Mouse (Mus musculus) macrophage (primary cell): ENCODE data around the gene Slc25a29. TPM values are rescaled to one million over a fixed set of nuclear protein-coding genes. Genes with fewer than 3 reads are reported as not detected.

Experiments used
- H3K27ac ChIP-seq: fragments of 350-480 bp; formaldehyde crosslinking; 2 replicates; pipeline ENCODE4 v1.9.0; 2021
- H3K36me3 ChIP-seq: fragments of 350-480 bp; formaldehyde crosslinking; 2 replicates; pipeline ENCODE4 v1.9.0; 2021; ENCODE audit errors: inconsistent target
- H3K4me3 ChIP-seq: fragments of 350-480 bp; formaldehyde crosslinking; 2 replicates; pipeline ENCODE4 v1.9.0; 2021; ENCODE audit errors: inconsistent target
- H3K79me2 ChIP-seq: fragments of 350-480 bp; formaldehyde crosslinking; 2 replicates; pipeline ENCODE4 v1.9.0; 2021; ENCODE audit errors: inconsistent target
- WGBS: methylation state at CpG from one replicate; pipeline ENCODE4 v1.1.7; 2026; ENCODE audit warnings: inconsistent platforms; ENCODE audit not compliant: missing documents; 5-methylcytosine and 5-hydroxymethylcytosine counted together
- polyA plus RNA-seq: library from polyadenylated mRNA; stranded (reverse); fragments of 250-400 nt; gene quantifications from 3 replicates; pipeline ENCODE4 v1.2.4, GENCODE M21; 2018; ENCODE audit warnings: inconsistent platforms
- total RNA-seq, 78 experiments: library from RNA; depleted of rRNA; stranded (reverse); fragments of 250-400 nt; gene quantifications; 1 replicate in 9 of 78; 2 replicates in 24 of 78; 3 replicates in 43 of 78; 4 replicates in 2 of 78; pipeline ENCODE4 v1.2.4; 2018; ENCODE audit warnings: inconsistent platforms in 56 of 78

Gene Slc25a29
- 1 to 10 TPM in 2 of 26 experiments, under 1 TPM in 2, not detected in 22; 0.54 to 2.2 (median 0.83) TPM for total RNA-seq (2018; cell fraction: chromatin; rRNA removed)
- total RNA-seq (2018; cell fraction: cytosol; rRNA removed) = under 1 TPM in 24 of 26 experiments, not detected in 2; 0.07 to 0.43 (median 0.22) TPM
- total RNA-seq (2018; cell fraction: nucleus; rRNA removed) = under 1 TPM in 3 of 26 experiments, not detected in 23; 0.25 to 0.98 (median 0.71) TPM
- 0.07 to 0.37 TPM (median 0.18 TPM) in 3 replicates for polyA plus RNA-seq

- Histone ChIP-seq H3K27ac (no peak within 1 kb of the TSS), H3K4me3 (peak within 1 kb of the TSS; percentile 27; the same call in 1 of the 2 replicates), H3K36me3 (no peaks in the 10 kb centered on the region), H3K79me2 (no peaks in the 10 kb centered on the region)
- WGBS = 1% methylated on average over 53 of the region's 53 CpGs
These were observed at the start of gene Slc25a29, which contains the start of gene Slc25a47 for GRCm38 (mm10) chr12:108835840-108836409. Gene Slc25a29, minus strand, starts transcription at chr12:108835883. Gene Slc25a47, plus strand, starts transcription at chr12:108836046.

GRCm38 (mm10) chr12:108882776-108883175, 47.1 kb upstream of the Slc25a29 start:
- H3K4me3 ChIP-seq = no peak overlapping the region
- WGBS = 92% methylated on average over 8 of the region's 8 CpGs
- H3K36me3 ChIP-seq = peaks cover 94% of the 10 kb centered on the region
- no peaks in the 10 kb centered on the region; the same call in 1 of the 2 replicates for H3K79me2 ChIP-seq
- no peak overlapping the region for H3K27ac ChIP-seq

- Histone ChIP-seq H3K4me3 (no peak overlapping the region), H3K36me3 (peaks cover 85% of the 10 kb centered on the region), H3K27ac (no peak overlapping the region), H3K79me2 (no peaks in the 10 kb centered on the region; the same call in 1 of the 2 replicates)
- 94% methylated on average over 3 of the region's 3 CpGs for WGBS
These were observed 45.5 kb upstream of the Slc25a29 start for GRCm38 (mm10) chr12:108881192-108881591.

- no peak overlapping the region for H3K4me3 ChIP-seq
- H3K36me3 ChIP-seq = peaks cover 85% of the 10 kb centered on the region
- 87% methylated on average over 5 of the region's 5 CpGs for WGBS
- H3K79me2 ChIP-seq = no peaks in the 10 kb centered on the region; the same call in 1 of the 2 replicates
- no peak overlapping the region for H3K27ac ChIP-seq
These were observed 44.9 kb upstream of the Slc25a29 start for GRCm38 (mm10) chr12:108880606-108881005.

DNA sequence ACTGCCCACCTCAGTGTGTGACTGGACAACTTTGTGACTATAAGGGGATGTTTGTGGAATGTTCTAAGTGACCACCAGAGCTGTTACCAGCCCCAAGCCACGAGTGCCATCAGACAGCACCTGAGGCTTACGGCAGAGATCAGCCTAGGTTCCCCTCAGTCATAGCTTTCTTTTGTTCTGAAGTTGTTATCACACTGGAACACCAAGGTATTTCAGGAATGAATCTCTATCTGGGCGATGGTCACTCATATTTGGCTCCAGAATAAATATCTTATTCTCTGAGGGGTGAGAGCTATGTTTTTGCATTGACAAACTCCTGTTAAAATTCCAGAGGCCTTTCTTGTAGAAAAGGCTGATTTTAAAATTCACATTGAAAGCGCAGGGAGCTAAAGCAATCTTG, 43.5 kb upstream of the Slc25a29 start:
- WGBS = 99% methylated on average over 4 of the region's 4 CpGs
- Histone ChIP-seq H3K36me3 (peaks cover 87% of the 10 kb centered on the region), H3K27ac (no peak overlapping the region), H3K79me2 (no peaks in the 10 kb centered on the region; the same call in 1 of the 2 replicates), H3K4me3 (no peak overlapping the region)

GRCm38 (mm10) chr12:108873122-108873521, 37.4 kb upstream of the Slc25a29 start:
- H3K79me2 ChIP-seq = no peaks in the 10 kb centered on the region
- H3K36me3 ChIP-seq = peaks cover 80% of the 10 kb centered on the region
- H3K27ac ChIP-seq = no peak overlapping the region
- no peak overlapping the region for H3K4me3 ChIP-seq
- 90% methylated on average over 5 of the region's 5 CpGs for WGBS

GRCm38 (mm10) chr12:108869575-108869974, 33.9 kb upstream of the Slc25a29 start:
- Histone ChIP-seq H3K4me3 (no peak overlapping the region), H3K27ac (no peak overlapping the region), H3K79me2 (no peaks in the 10 kb centered on the region), H3K36me3 (peaks cover 90% of the 10 kb centered on the region)
- 89% methylated on average over 2 of the region's 2 CpGs for WGBS

DNA sequence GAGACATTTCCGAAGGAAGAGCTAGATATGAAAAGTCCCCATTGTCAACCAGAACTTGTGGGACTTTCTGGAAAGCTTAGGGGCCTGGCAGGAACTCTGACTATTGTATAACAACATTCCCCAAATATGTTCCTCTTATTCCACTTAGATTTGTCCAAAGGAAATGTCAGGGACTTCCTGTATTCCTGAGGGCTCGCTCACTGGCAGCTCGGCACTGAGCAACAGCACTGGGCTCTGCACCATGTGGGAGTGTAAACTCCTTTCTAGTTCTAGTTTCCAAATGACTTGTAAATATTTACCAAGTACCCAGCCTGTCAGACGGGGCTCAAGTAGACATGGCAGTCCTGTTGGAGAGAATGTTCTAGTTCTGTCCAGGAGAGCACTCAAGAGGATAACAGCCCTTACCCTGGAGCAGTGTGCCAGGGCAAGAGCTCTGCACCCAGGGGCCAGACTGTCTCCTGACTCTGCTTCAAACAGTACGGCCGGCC, 29.4 kb upstream of the Slc25a29 start:
- 93% methylated on average over 6 of the region's 6 CpGs for WGBS
- H3K4me3 ChIP-seq = no peak overlapping the region
- no peak overlapping the region for H3K27ac ChIP-seq
- no peaks in the 10 kb centered on the region for H3K79me2 ChIP-seq
- H3K36me3 ChIP-seq = peaks cover 96% of the 10 kb centered on the region

- 89% methylated on average over 5 of the region's 5 CpGs for WGBS
- H3K4me3 ChIP-seq = no peak overlapping the region
- peaks cover 37% of the 10 kb centered on the region for H3K36me3 ChIP-seq
- H3K27ac ChIP-seq = no peak overlapping the region
- no peaks in the 10 kb centered on the region for H3K79me2 ChIP-seq
These were observed 22.8 kb upstream of the Slc25a29 start for GRCm38 (mm10) chr12:108858486-108858885.

DNA sequence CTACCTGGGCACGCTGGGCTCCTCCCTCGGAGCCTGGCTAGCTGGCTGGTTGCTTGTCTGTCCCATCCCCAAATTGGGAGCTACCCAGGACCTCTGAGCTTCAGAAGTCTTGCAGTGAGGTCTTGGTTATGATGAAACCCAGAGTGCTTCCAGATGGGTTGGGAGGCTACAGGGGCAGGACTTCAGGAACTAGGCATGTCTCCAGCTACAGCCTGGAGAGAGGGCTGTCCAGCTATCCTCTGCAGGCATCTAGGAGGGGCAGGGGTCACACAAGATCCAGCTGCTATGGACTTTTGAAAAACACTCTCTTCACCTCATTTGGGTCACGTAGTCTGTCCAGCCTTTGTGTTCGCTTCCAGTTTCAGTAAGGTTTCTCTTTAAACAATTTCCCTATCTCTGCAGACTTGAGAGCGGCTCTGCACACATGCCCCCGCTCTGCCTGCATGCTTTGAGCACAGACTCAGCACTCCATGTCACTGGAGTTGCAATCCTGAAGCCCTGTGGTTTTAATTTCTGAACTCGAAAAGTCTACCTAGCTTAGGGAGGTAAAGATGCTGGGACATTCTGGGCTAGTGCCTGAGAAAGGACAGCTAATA, 22.0 kb upstream of the Slc25a29 start:
- WGBS = 96% methylated on average over 6 of the region's 7 CpGs
- H3K27ac ChIP-seq = no peak overlapping the region
- H3K4me3 ChIP-seq = no peak overlapping the region
- peaks cover 29% of the 10 kb centered on the region for H3K36me3 ChIP-seq
- no peaks in the 10 kb centered on the region for H3K79me2 ChIP-seq

- Histone ChIP-seq H3K79me2 (no peaks in the 10 kb centered on the region), H3K27ac (no peak overlapping the region), H3K4me3 (no peak overlapping the region), H3K36me3 (peaks cover 24% of the 10 kb centered on the region)
- WGBS = 91% methylated on average over 7 of the region's 7 CpGs
These were observed 21.4 kb upstream of the Slc25a29 start for GRCm38 (mm10) chr12:108857109-108857508.

DNA sequence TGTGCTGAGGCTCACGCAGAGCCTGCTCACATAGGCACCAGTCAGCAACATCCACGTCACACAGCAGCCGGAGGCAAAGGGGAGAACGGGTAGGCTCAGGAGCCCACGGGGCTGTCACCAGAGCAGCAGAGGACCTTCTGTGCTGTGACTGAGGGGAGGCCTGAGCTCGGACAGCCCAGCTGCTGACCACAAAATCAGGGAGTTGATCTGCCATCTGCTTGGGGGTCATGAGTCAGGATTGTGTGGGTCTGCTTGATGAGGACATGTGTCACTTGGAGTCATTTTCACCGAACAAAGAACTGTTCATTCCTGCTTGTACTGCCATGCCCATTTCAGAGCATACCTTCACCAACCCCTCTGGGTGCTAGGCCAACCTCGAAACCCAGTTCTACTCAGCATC, 20.5 kb upstream of the Slc25a29 start:
- Histone ChIP-seq H3K79me2 (no peaks in the 10 kb centered on the region), H3K4me3 (no peak overlapping the region), H3K36me3 (peaks cover 17% of the 10 kb centered on the region; the same call in 1 of the 2 replicates), H3K27ac (no peak overlapping the region)
- 84% methylated on average over 8 of the region's 8 CpGs for WGBS

GRCm38 (mm10) chr12:108855081-108855480, 19.4 kb upstream of the Slc25a29 start:
- 93% methylated on average over 10 of the region's 10 CpGs for WGBS
- H3K4me3 ChIP-seq = no peak overlapping the region
- H3K79me2 ChIP-seq = no peaks in the 10 kb centered on the region
- peaks cover 6% of the 10 kb centered on the region; the same call in 1 of the 2 replicates for H3K36me3 ChIP-seq
- H3K27ac ChIP-seq = no peak overlapping the region

DNA sequence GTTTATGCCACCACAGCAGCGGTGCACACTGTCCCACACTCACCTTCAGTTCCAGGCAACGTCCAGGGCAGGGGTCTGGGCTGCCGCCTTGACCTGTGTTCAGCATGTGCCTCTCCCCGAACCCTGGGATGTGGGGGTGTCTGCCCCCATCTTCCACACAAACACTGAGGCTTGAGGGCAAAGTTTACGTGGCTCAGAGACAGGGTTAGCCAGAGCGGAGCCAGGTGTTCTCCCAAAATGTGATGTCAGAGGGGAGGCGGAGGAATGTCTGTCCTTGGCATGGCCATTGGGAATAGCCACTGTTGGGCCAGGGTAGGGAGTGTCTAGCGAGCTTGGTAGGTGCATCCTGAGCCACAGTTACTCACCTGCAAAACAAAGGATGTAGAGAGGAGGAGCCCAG, 17.1 kb upstream of the Slc25a29 start:
- Histone ChIP-seq H3K36me3 (no peaks in the 10 kb centered on the region), H3K27ac (no peak overlapping the region), H3K4me3 (no peak overlapping the region), H3K79me2 (no peaks in the 10 kb centered on the region)
- WGBS = 94% methylated on average over 6 of the region's 8 CpGs

DNA sequence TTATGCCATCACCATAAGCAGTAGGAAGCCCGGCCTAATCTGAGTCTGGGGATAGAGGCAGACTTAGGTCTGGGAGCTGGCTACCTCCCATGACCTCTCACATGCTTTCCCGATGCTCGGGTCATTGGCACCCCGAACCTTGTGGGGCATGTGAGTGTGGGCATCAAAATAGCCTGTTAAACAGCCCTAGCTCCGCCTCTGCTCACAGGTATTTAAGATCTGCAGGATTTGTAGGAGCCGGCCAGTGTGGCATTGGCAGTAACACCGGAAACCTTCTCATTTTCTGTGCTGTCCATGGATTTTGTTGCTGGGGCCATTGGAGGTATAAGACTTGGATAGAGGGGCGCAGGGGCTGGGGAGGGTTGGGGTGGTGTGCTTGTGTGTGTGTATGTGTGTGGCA, 15.2 kb upstream of the Slc25a29 start:
- H3K36me3 ChIP-seq = no peaks in the 10 kb centered on the region
- no peak overlapping the region for H3K27ac ChIP-seq
- WGBS = 92% methylated on average over 8 of the region's 8 CpGs
- H3K79me2 ChIP-seq = no peaks in the 10 kb centered on the region
- H3K4me3 ChIP-seq = no peak overlapping the region
